ENCODE assay signal across 9 mouse cellular contexts in the genomic region with DNA sequence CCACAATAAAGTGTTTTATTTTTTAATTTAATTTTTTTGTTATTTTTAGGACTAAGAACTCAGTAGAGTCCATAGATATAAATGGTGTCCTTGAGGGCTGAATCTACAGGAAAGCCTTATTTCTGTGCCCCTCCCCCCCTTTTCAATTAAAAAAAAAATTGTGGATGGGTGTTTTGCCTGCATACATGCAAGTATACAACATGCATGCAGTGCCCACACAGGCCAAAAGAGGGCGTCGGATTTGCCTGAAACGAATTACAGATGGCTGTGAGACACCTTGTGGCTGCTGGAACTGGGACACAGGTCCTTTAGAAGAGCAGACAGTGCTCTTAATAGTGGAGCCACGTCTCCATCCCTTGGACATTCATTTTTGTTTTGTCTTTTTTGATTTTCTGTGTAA. TPM values are rescaled to one million over a fixed set of nuclear protein-coding genes. Genes with fewer than 3 reads are reported as not detected.
DNase-seq lines count a peak whose midpoint lies in the region; ATAC-seq and TF ChIP-seq lines count a peak whose summit lies in the region.
"Had no signal": no experiment of that assay in that cellular context is flagged by ENCODE, and none has a peak within 500 bp of the region (broad histone marks: within the 10 kb centered on the region; RNA-seq: fewer than 3 reads in every experiment).

No protein-coding gene starts in this region.

- H3K27me3 ChIP-seq in liver, adult 2 months (ENCODE audit: control insufficient read depth, insufficient read depth, low read length) = no peaks in the 10 kb centered on the region
- H3K27me3 ChIP-seq in liver, embryonic 11.5 days (replicated peaks; ENCODE audit: control insufficient read depth, insufficient read depth, low read length) = no peaks in the 10 kb centered on the region

- no peak overlapping the region for H3K4me3 ChIP-seq in liver, adult 2 months (ENCODE audit: insufficient read depth, low read depth, low read length)
- H3K4me3 ChIP-seq in liver, embryonic 11.5 days (ENCODE audit: low read depth, low read length) = no peak overlapping the region

- no peaks in the 10 kb centered on the region for H3K36me3 ChIP-seq in liver, adult 2 months (ENCODE audit: control insufficient read depth, insufficient read depth, low read length)
- no peaks in the 10 kb centered on the region for H3K36me3 ChIP-seq in liver, embryonic 11.5 days (ENCODE audit: control insufficient read depth, insufficient read depth, low read length)

- no peak overlapping the region for H3K9ac ChIP-seq in liver, adult 2 months (ENCODE audit: low read depth, low read length)
- H3K9ac ChIP-seq in liver, embryonic 11.5 days (ENCODE audit: low read depth, low read length) = no peak overlapping the region

- no peaks in the 10 kb centered on the region for H3K79me2 ChIP-seq in liver, adult 2 months (ENCODE audit: control insufficient read depth, insufficient read depth, low read length)

- TF ChIP-seq POLR2A in liver, adult 2 months (IDR thresholded peaks at IDR 0.05; ENCODE audit: extremely low read depth, insufficient read depth, low read length) = no peak

- 27% methylated on average over 4 of the region's 4 CpGs for WGBS in liver, adult 2 months
- 20% methylated on average over 4 of the region's 4 CpGs for WGBS in liver, embryonic 11.5 days

- H3K4me1 ChIP-seq in liver, adult 2 months (ENCODE audit: control insufficient read depth, insufficient read depth, low read length) = no peaks in the 10 kb centered on the region
- H3K4me1 ChIP-seq in liver, embryonic 11.5 days (replicated peaks; ENCODE audit: control insufficient read depth, insufficient read depth, low read length) = no peaks in the 10 kb centered on the region

- no peaks in the 10 kb centered on the region for H3K9me3 ChIP-seq in liver, embryonic 11.5 days (ENCODE audit: control insufficient read depth, low read length)

- no peak for TF ChIP-seq CTCF in liver, adult 2 months (IDR thresholded peaks at IDR 0.05; ENCODE audit: low read depth, low read length)

- H3K27ac ChIP-seq in liver, adult 2 months (replicated peaks; ENCODE audit: insufficient read depth, low read depth, low read length) = no peak overlapping the region
- H3K27ac ChIP-seq in liver, embryonic 11.5 days (ENCODE audit: low read depth, low read length) = no peak overlapping the region

- H3K4me2 ChIP-seq in liver, embryonic 11.5 days = no peak overlapping the region

- peak; percentile 4 for DNase-seq in cerebellum, adult 8-10 months
- no peak for DNase-seq in cerebellum, adult 11-12 months
- DNase-seq in liver, adult 2 months (ENCODE audit: extremely low read depth, low read depth, low spot score) = peak; percentile 3
- DNase-seq in liver, embryonic 11.5 days (ENCODE audit: low spot score) = no peak
- DNase-seq in brain, adult 2 months (ENCODE audit: low read depth, low spot score) = peak; percentile 24
- no peak for DNase-seq in layer of hippocampus, adult 11-12 months (ENCODE audit: low spot score)
- DNase-seq in Muller cell, postnatal 12 days (ENCODE audit: inconsistent ontology term) = no peak

- no peak for ATAC-seq in liver, embryonic 11.5 days (replicated peaks; ENCODE audit: low FRiP score)
- ATAC-seq in megakaryocyte progenitor cell, adult 5-6 weeks (replicated peaks; ENCODE audit: poor library complexity) = peak; percentile 55

RNA-seq across cellular contexts. Expression of a gene that starts 9.9 kb away (rescaled TPM):
- total RNA-seq in liver, adult 2 months (2014; rRNA removed) = not detected in 2 replicates
- polyA plus RNA-seq in liver, adult 2 months (2012; rRNA removed) = not detected in 2 replicates
- not detected in 2 replicates for polyA plus RNA-seq in liver, embryonic 11.5 days (2014; fragmentation: Nextera tagmentation; extraction: Ambion mirVana)
- not detected in 2 replicates for total RNA-seq in megakaryocyte progenitor cell, adult 5-6 weeks (2015)
- total RNA-seq in megakaryocyte progenitor cell, adult 5-6 weeks (2017) = not detected in 2 replicates
- polyA plus RNA-seq: heart, embryonic 14.5 days had no signal

Comparison
In these comparisons a context has a peak if more than half of its experiments do, and no peak if none do; other contexts are left out.
1. DNase-seq: peak in cerebellum, adult 8-10 months (single experiment), liver, adult 2 months (single experiment) and brain, adult 2 months (single experiment); none in cerebellum, adult 11-12 months (single experiment), liver, embryonic 11.5 days (single experiment), layer of hippocampus, adult 11-12 months (single experiment) and Muller cell, postnatal 12 days (single experiment).